Mouse (Mus musculus): ENCODE measurements around the gene Spout1. TPM values are rescaled to one million over a fixed set of nuclear protein-coding genes. Genes with fewer than 3 reads are reported as not detected.
"Not testable (repeated sequence)": the region's sequence is repeated elsewhere in the genome, so short reads cannot be mapped to it uniquely, and the experiment has no call there.

Spout1 gene
- polyA plus RNA-seq, 1 experiment from 2014 or later: 84.5 TPM

DNA sequence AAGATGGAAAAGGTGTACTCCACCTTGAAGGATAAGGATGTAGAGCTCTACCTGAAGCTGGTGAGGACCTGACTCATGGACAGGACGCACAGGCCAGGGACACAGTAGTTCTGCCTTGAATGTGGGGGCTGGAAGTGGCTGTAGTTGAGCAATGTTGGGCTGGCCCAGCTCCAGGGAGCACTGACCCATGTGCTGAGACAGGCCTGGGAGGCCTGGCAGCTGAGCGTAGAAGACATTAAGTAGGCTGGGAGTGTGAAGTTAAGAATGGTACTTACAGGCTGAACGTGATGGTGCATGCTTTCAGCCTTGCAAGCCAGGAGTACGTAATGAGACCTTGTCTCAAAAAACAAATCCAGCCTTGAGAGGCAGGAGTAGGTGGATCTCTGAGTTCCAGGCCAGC, 30.8 kb downstream of the Spout1 start:
- 93% methylated on average over 4 of the region's 4 CpGs for WGBS

GRCm38 (mm10) chr2:30144436-30144835, 33.8 kb downstream of the Spout1 start:
- H3K9ac ChIP-seq (replicated peaks): no peak overlapping the region
- H3K27me3 ChIP-seq: no peaks in the 10 kb centered on the region
- no peak overlapping the region for H3K27ac ChIP-seq
- WGBS: 97% methylated on average over 4 of the region's 4 CpGs
- no peaks in the 10 kb centered on the region for H3K9me3 ChIP-seq
- H3K36me3 ChIP-seq: peaks cover 92% of the 10 kb centered on the region
- H3K4me1 ChIP-seq (replicated peaks): no peaks in the 10 kb centered on the region
- ATAC-seq (ENCODE audit: insufficient number of reproducible peaks, insufficient read depth, low FRiP score, low TSS enrichment, low read depth): no peak
- no peak overlapping the region for H3K4me3 ChIP-seq (replicated peaks)
- no peak overlapping the region for H3K4me2 ChIP-seq

More for the DNA sequence above, 30.8 kb downstream of the Spout1 start:
- Histone ChIP-seq H3K4me3 (replicated peaks) (no peak overlapping the region), H3K36me3 (peaks cover 88% of the 10 kb centered on the region), H3K27ac (no peak overlapping the region), H3K4me1 (replicated peaks) (no peaks in the 10 kb centered on the region), H3K4me2 (no peak overlapping the region), H3K9ac (replicated peaks) (no peak overlapping the region), H3K27me3 (no peaks in the 10 kb centered on the region), H3K9me3 (no peaks in the 10 kb centered on the region)
- ATAC-seq (ENCODE audit: insufficient number of reproducible peaks, insufficient read depth, low FRiP score, low TSS enrichment, low read depth): no peak

- H3K27me3 ChIP-seq; H3K4me3 ChIP-seq (replicated peaks); H3K27ac ChIP-seq; H3K9ac ChIP-seq (replicated peaks); H3K4me1 ChIP-seq (replicated peaks); ATAC-seq (ENCODE audit: insufficient number of reproducible peaks, insufficient read depth, low FRiP score, low TSS enrichment, low read depth); H3K9me3 ChIP-seq; H3K4me2 ChIP-seq: not testable (repeated sequence)
- peaks cover 94% of the 10 kb centered on the region for H3K36me3 ChIP-seq
- WGBS: 96% methylated on average over 4 of the region's 4 CpGs
Measured at GRCm38 (mm10) chr2:30140021-30140420, 38.2 kb downstream of the Spout1 start.

- peaks cover 21% of the 10 kb centered on the region for H3K4me1 ChIP-seq (replicated peaks)
- no peak for ATAC-seq (ENCODE audit: insufficient number of reproducible peaks, insufficient read depth, low FRiP score, low TSS enrichment, low read depth)
- H3K9me3 ChIP-seq: no peaks in the 10 kb centered on the region
- peaks cover 59% of the 10 kb centered on the region for H3K36me3 ChIP-seq
- no peak overlapping the region for H3K27ac ChIP-seq
- no peak overlapping the region for H3K4me3 ChIP-seq (replicated peaks)
- 90% methylated on average over 10 of the region's 10 CpGs for WGBS
- no peak overlapping the region for H3K9ac ChIP-seq (replicated peaks)
- H3K27me3 ChIP-seq: no peaks in the 10 kb centered on the region
- no peak overlapping the region for H3K4me2 ChIP-seq
Measured at GRCm38 (mm10) chr2:30136458-30136857, 41.8 kb downstream of the Spout1 start.

- H3K9ac ChIP-seq (replicated peaks): peak overlapping the region; percentile 67; the same call in 1 of the 2 replicates
- H3K9me3 ChIP-seq: no peaks in the 10 kb centered on the region
- H3K27ac ChIP-seq: no peak overlapping the region
- H3K27me3 ChIP-seq: no peaks in the 10 kb centered on the region
- WGBS: 76% methylated on average over 10 of the region's 10 CpGs
- H3K4me1 ChIP-seq (replicated peaks): peaks cover 21% of the 10 kb centered on the region
- peak overlapping the region; percentile 68 for H3K4me3 ChIP-seq (replicated peaks)
- peak overlapping the region; percentile 94 for H3K4me2 ChIP-seq
- no peak for ATAC-seq (ENCODE audit: insufficient number of reproducible peaks, insufficient read depth, low FRiP score, low TSS enrichment, low read depth)
- H3K36me3 ChIP-seq: peaks cover 45% of the 10 kb centered on the region
Measured at GRCm38 (mm10) chr2:30134928-30135620, 43.2 kb downstream of the Spout1 start.

DNA sequence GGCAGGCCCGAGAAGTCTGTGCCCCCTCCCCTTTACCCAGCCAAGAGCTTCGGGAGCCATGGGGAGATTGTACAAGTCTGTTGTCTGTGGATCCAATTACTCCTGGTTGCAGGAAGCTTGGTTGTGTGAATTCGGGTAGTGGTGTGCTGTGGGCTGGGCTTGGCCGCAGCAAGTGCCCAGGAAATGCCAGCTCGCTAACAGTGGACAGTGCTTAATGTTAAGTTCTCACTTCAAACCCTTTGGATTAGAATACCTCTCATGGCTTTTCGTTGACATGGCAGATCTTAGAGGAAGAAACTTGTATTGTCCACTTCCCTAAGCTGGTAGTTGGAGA, 43.9 kb downstream of the Spout1 start:
- 26% methylated on average over 6 of the region's 6 CpGs for WGBS
- ATAC-seq (ENCODE audit: insufficient number of reproducible peaks, insufficient read depth, low FRiP score, low TSS enrichment, low read depth): no peak
- 0 out of 2 replicates have a peak overlapping the region, but pooled peaks have one; percentile 35 for H3K27ac ChIP-seq
- H3K9me3 ChIP-seq: no peaks in the 10 kb centered on the region
- peaks cover 40% of the 10 kb centered on the region for H3K36me3 ChIP-seq
- no peaks in the 10 kb centered on the region for H3K27me3 ChIP-seq
- H3K4me3 ChIP-seq (replicated peaks): peak overlapping the region; percentile 68
- peak overlapping the region; percentile 67 for H3K9ac ChIP-seq (replicated peaks)
- peaks cover 21% of the 10 kb centered on the region for H3K4me1 ChIP-seq (replicated peaks)
- peak overlapping the region; percentile 94 for H3K4me2 ChIP-seq

DNA sequence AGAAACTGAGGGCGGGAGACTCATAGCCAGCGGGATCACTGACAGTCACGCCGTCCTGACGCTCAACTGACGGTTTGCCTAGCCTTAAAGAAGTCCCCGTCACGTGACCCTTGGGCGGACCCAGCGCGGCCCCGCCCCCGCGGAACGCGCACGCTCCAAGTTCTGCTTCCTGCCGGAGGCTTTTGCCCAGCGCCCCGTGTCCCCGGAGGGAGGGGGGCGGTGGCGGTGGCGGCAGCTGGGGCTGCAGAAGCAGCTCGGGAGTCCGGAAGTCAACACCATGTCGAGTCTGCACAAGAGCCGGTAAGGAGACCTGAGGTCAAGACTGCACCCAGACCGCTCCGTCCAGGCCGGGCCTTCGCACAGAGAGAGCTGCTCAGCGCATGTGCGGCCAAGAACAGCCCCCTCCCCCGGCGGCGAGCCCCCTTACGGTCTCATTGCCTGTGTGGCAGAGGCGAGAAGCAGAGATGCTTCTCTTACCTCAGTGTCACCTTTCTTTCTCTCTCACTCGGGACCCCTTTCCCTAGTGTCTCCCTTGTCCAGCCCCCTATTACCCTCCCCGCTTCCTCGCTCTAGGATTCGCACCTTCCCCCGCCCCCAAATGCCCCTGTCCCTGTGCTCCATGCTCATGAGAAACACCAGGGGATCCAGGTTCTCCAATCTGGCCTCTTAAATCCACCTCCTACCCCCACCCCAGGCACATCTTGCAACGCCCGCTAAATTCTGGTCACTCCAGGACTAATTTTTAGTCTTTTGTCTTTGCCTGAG, 44.5 kb downstream of the Spout1 start, which contains the start of gene Tbc1d13:
Gene Tbc1d13, plus strand, starts transcription at position 134 of the 765 bp plus-strand sequence.
- Histone ChIP-seq H3K9ac (replicated peaks) (peak within 1 kb of the TSS; percentile 67), H3K4me1 (replicated peaks) (peaks cover 21% of the 10 kb centered on the region), H3K27ac (peak within 1 kb of the TSS; percentile 81), H3K9me3 (no peaks in the 10 kb centered on the region), H3K36me3 (peaks cover 37% of the 10 kb centered on the region), H3K4me3 (replicated peaks) (peak within 1 kb of the TSS; percentile 68), H3K4me2 (peak within 1 kb of the TSS; percentile 94), H3K27me3 (no peaks in the 10 kb centered on the region)
- under 1% methylated on average over 43 of the region's 46 CpGs for WGBS
- peak; percentile 91 for ATAC-seq (ENCODE audit: insufficient number of reproducible peaks, insufficient read depth, low FRiP score, low TSS enrichment, low read depth)

DNA sequence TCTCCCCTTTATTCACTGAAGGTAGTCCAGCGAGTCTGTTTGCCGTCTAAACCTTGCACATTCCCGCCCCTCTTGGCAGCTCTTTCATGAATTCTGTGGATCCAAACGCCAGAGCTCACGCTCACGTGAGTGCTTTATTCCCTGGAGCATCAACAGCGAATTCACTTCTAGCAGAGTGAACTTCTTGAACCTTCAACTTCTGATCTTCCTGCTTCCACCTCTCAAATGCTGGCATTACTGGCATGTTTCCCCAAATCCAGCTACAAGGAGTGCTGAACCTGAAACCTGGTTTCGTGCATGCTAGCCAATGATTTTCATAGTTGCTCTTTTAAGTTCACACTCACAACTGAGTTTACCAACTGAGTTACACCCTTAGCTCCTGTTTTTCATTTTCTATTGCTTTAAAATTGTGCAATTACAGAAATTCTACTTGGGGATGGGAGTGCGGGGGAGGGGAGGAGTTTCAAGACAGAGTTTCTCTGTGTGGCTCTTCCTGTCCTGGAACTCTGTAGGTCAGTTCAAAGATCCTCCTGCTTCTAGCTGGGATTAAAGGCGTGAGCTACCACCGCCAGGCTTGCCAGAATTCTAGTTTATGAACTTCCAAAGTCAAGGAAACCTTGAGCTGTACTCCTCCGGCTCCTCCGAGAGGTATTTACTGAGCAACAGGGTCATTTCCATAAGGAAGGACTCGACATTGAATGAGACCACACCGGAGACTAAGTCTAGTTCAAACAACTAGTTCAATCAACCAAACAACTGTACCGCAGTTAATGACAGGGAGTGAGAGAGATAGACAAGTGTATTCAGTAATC, 45.3 kb downstream of the Spout1 start:
- WGBS: 29% methylated on average over 16 of the region's 16 CpGs
- Histone ChIP-seq H3K4me2 (peak overlapping the region; percentile 94), H3K9me3 (no peaks in the 10 kb centered on the region), H3K9ac (replicated peaks) (peak overlapping the region; percentile 67), H3K27me3 (no peaks in the 10 kb centered on the region), H3K36me3 (peaks cover 29% of the 10 kb centered on the region), H3K4me3 (replicated peaks) (peak overlapping the region; percentile 68), H3K4me1 (replicated peaks) (peaks cover 21% of the 10 kb centered on the region), H3K27ac (peak overlapping the region; percentile 81)
- ATAC-seq (ENCODE audit: insufficient number of reproducible peaks, insufficient read depth, low FRiP score, low TSS enrichment, low read depth): peak; percentile 33

GRCm38 (mm10) chr2:30131240-30131639, 47.0 kb downstream of the Spout1 start:
- H3K4me3 ChIP-seq (replicated peaks); H3K9me3 ChIP-seq; H3K27ac ChIP-seq; H3K9ac ChIP-seq (replicated peaks); ATAC-seq (ENCODE audit: insufficient number of reproducible peaks, insufficient read depth, low FRiP score, low TSS enrichment, low read depth); H3K27me3 ChIP-seq; H3K4me2 ChIP-seq: not testable (repeated sequence)
- Histone ChIP-seq H3K4me1 (replicated peaks) (peaks cover 21% of the 10 kb centered on the region), H3K36me3 (peaks cover 11% of the 10 kb centered on the region)
- 57% methylated on average over 5 of the region's 5 CpGs for WGBS

DNA sequence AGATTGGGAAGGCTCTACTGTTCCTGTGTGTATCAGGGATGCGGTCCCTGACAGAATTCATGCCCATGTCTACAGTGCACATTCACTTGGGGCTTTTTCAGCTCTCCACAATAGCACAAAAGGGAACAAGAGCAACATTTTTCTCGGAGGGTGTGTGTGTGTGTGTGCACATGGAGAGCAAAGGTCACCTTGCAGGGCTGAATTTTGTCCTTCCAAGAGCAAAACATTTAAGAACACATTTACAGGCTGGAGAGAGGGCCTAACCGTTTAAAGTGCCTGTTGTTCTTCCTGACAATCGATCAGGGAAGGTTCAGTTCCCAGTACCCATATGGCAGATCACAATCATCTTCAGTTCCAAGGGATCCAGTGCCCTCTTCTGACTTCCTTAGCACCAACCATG, 48.1 kb downstream of the Spout1 start:
- Histone ChIP-seq H3K27me3 (no peaks in the 10 kb centered on the region), H3K9me3 (no peaks in the 10 kb centered on the region), H3K9ac (replicated peaks) (no peak overlapping the region), H3K4me3 (replicated peaks) (no peak overlapping the region), H3K4me1 (replicated peaks) (peaks cover 22% of the 10 kb centered on the region), H3K4me2 (no peak overlapping the region), H3K36me3 (peaks cover under 1% of the 10 kb centered on the region; the same call in 1 of the 2 replicates), H3K27ac (no peak overlapping the region)
- ATAC-seq (ENCODE audit: insufficient number of reproducible peaks, insufficient read depth, low FRiP score, low TSS enrichment, low read depth): no peak
- 89% methylated on average over 4 of the region's 4 CpGs for WGBS

- no peak for ATAC-seq (ENCODE audit: insufficient number of reproducible peaks, insufficient read depth, low FRiP score, low TSS enrichment, low read depth)
- Histone ChIP-seq H3K36me3 (no peaks in the 10 kb centered on the region), H3K9ac (replicated peaks) (no peak overlapping the region), H3K27ac (no peak overlapping the region), H3K4me1 (replicated peaks) (peaks cover 16% of the 10 kb centered on the region), H3K9me3 (no peaks in the 10 kb centered on the region), H3K27me3 (no peaks in the 10 kb centered on the region), H3K4me3 (replicated peaks) (no peak overlapping the region), H3K4me2 (no peak overlapping the region)
- 30% methylated on average over 2 of the region's 2 CpGs for WGBS
Measured at GRCm38 (mm10) chr2:30128789-30129188, 49.5 kb downstream of the Spout1 start.
